Mouse (Mus musculus): Measurements from ENCODE around the gene Tmem50b. TPM values are rescaled to one million over a fixed set of nuclear protein-coding genes. Genes with fewer than 3 reads are reported as not detected.

Tmem50b gene
- polyA plus RNA-seq, 1 experiment from 2014 or later, result 47.7 TPM

DNA sequence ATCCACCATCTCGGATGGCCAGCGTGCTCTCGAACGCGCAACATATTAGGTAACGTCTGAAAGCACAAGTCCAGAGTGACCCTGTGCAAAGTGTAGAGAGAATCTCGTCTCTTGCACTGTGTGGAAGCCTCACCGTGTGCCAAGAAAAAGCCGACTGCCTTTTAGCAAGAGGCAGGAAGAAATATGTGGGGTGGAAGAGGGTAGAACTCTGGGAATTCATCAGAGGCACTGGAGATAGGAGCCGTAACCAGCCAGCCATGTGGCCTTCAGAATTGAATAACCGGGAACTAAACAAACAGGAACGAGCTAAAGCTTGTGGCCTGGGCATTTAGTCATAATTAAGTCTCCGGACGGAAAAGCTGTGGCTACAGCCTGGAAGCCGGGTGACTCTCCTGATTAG is 40.9 kb downstream of the Tmem50b start:
- Histone ChIP-seq H3K4me2 (replicated peaks; ENCODE audit: low read depth, low read length) (no peak overlapping the region; the same call in 1 of the 2 replicates), H3K4me3 (ENCODE audit: low read length) (no peak overlapping the region), H3K4me1 (ENCODE audit: insufficient read depth, low read length) (peaks cover 40% of the 10 kb centered on the region), H3K9ac (replicated peaks; ENCODE audit: low read length) (no peak overlapping the region), H3K36me3 (ENCODE audit: insufficient read depth, low read length) (peaks cover 30% of the 10 kb centered on the region), H3K9me3 (ENCODE audit: low read length) (no peaks in the 10 kb centered on the region), H3K27me3 (ENCODE audit: insufficient read depth, low read length) (no peaks in the 10 kb centered on the region), H3K27ac (ENCODE audit: low read length) (peak overlapping the region; percentile 79)
- ATAC-seq (ENCODE audit: low FRiP score, low TSS enrichment), result no peak; the same call in 1 of the 2 replicates
- WGBS, result 22% methylated on average over 15 of the region's 15 CpGs

DNA sequence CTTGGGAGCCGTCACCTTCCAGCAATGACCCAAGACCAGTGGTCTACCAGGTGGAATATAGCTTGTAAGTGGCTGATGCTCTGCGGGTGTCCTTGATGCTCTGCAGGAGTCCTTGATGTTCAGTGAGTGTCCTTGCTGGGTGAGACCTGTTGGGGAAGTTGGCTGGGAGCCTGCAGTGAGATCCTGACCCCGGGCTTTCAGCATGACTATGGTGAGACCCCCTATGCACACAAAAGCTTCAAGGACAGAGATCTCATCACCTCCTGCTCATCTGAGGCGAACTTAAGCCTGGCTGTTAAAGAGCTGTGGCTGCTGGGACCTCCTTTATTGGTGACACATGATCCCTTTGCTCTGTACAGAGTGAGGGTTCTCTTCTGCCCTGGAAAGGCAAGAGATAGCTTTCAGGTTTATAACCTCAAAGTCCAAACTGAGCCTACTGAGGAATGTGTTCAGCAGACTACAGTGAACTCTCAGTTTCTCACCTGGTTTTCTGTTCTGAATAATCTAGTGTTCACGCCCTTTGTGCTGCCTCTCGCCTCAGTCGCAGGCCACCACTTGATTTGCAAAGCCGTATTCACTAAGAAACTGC is 42.5 kb downstream of the Tmem50b start:
- Histone ChIP-seq H3K27ac (ENCODE audit: low read length) (no peak overlapping the region), H3K9me3 (ENCODE audit: low read length) (no peaks in the 10 kb centered on the region), H3K4me1 (ENCODE audit: insufficient read depth, low read length) (peaks cover 41% of the 10 kb centered on the region), H3K4me3 (ENCODE audit: low read length) (no peak overlapping the region), H3K36me3 (ENCODE audit: insufficient read depth, low read length) (peaks cover 22% of the 10 kb centered on the region), H3K27me3 (ENCODE audit: insufficient read depth, low read length) (no peaks in the 10 kb centered on the region), H3K9ac (replicated peaks; ENCODE audit: low read length) (no peak overlapping the region), H3K4me2 (replicated peaks; ENCODE audit: low read depth, low read length) (no peak overlapping the region)
- ATAC-seq (ENCODE audit: low FRiP score, low TSS enrichment), result no peak
- WGBS, result 78% methylated on average over 8 of the region's 8 CpGs

DNA sequence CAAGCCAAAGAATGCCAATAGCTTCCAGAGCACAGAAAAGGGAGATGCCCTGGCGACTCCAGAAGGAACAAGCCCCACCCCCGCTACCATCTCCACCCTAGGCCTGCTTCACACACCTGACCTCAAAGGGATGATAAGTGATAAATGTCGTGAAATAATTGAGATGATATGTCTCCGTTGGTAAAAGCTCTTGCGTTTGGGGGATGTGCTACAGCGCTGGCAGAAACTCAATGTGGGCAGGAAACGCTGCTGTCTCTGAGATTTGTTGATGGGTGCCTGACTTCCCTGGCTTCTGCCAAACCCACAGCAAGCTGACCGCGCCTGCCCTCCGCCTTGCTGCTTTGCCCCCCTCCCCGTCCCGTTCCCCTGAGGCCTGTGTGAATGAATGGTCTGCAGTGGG is 44.0 kb downstream of the Tmem50b start:
- WGBS, result 36% methylated on average over 12 of the region's 12 CpGs
- H3K9ac ChIP-seq (replicated peaks; ENCODE audit: low read length), result 0 out of 2 replicates have a peak overlapping the region, but pooled peaks have one; percentile 15
- peaks cover 13% of the 10 kb centered on the region for H3K36me3 ChIP-seq (ENCODE audit: insufficient read depth, low read length)
- H3K9me3 ChIP-seq (ENCODE audit: low read length), result no peaks in the 10 kb centered on the region
- H3K27me3 ChIP-seq (ENCODE audit: insufficient read depth, low read length), result no peaks in the 10 kb centered on the region
- H3K27ac ChIP-seq (ENCODE audit: low read length), result 0 out of 2 replicates have a peak overlapping the region, but pooled peaks have one; percentile 3
- H3K4me1 ChIP-seq (ENCODE audit: insufficient read depth, low read length), result peaks cover 56% of the 10 kb centered on the region
- no peak for ATAC-seq (ENCODE audit: low FRiP score, low TSS enrichment)
- H3K4me2 ChIP-seq (replicated peaks; ENCODE audit: low read depth, low read length), result peak overlapping the region; percentile 27
- no peak overlapping the region for H3K4me3 ChIP-seq (ENCODE audit: low read length)

DNA sequence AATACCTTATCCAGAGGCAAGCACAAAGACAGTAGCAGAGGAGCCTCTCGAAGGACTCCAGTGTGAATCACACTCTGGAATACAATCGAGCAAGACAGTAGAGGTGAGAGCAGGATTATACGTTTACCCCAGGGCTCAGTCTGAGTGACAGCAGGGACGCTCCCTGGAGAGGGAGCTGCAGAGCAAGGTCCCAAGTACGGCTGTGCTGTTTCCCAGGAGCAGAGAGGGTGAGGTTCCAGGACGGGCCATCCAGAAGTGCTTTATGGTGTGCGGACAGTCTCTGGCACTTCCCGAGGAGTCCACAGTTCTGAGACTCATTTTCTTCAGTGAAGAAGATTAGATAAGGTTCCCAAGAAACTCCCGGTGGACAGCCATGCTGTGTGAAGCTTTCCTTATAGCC is 45.5 kb downstream of the Tmem50b start:
- no peak overlapping the region for H3K27ac ChIP-seq (ENCODE audit: low read length)
- H3K9me3 ChIP-seq (ENCODE audit: low read length), result no peaks in the 10 kb centered on the region
- H3K36me3 ChIP-seq (ENCODE audit: insufficient read depth, low read length), result peaks cover 4% of the 10 kb centered on the region; the same call in 1 of the 2 replicates
- H3K27me3 ChIP-seq (ENCODE audit: insufficient read depth, low read length), result no peaks in the 10 kb centered on the region
- H3K9ac ChIP-seq (replicated peaks; ENCODE audit: low read length), result no peak overlapping the region
- H3K4me2 ChIP-seq (replicated peaks; ENCODE audit: low read depth, low read length), result no peak overlapping the region
- H3K4me1 ChIP-seq (ENCODE audit: insufficient read depth, low read length), result peaks cover 57% of the 10 kb centered on the region
- WGBS, result 59% methylated on average over 9 of the region's 9 CpGs
- no peak for ATAC-seq (ENCODE audit: low FRiP score, low TSS enrichment)
- no peak overlapping the region for H3K4me3 ChIP-seq (ENCODE audit: low read length)

DNA sequence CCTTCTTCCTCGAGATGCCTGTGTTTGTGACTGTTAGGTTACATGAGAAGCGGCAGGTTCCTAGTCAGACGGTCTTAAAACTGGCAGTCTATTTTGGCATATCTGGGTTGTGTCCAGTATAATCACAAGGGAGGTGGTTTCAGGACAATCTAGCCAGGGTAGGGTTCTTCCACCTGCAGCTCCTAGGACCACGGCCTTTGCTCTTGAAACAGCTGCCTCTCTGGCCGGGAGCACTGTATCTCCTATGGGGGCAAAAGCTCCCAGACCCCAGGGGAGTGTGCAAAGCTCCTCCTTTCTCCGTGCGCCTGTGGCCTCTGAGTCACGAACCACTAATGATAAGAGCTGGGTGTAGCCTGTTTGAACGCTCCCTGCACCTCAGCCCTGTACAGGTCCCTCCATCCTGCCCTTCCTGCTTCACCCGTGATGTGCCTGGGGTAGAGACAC is 46.5 kb downstream of the Tmem50b start:
- Histone ChIP-seq H3K27me3 (ENCODE audit: insufficient read depth, low read length) (no peaks in the 10 kb centered on the region), H3K9me3 (ENCODE audit: low read length) (no peaks in the 10 kb centered on the region), H3K4me3 (ENCODE audit: low read length) (no peak overlapping the region), H3K9ac (replicated peaks; ENCODE audit: low read length) (no peak overlapping the region), H3K27ac (ENCODE audit: low read length) (no peak overlapping the region), H3K36me3 (ENCODE audit: insufficient read depth, low read length) (peaks cover 4% of the 10 kb centered on the region; the same call in 1 of the 2 replicates), H3K4me2 (replicated peaks; ENCODE audit: low read depth, low read length) (no peak overlapping the region), H3K4me1 (ENCODE audit: insufficient read depth, low read length) (peaks cover 52% of the 10 kb centered on the region)
- ATAC-seq (ENCODE audit: low FRiP score, low TSS enrichment), result no peak
- 62% methylated on average over 10 of the region's 10 CpGs for WGBS

DNA sequence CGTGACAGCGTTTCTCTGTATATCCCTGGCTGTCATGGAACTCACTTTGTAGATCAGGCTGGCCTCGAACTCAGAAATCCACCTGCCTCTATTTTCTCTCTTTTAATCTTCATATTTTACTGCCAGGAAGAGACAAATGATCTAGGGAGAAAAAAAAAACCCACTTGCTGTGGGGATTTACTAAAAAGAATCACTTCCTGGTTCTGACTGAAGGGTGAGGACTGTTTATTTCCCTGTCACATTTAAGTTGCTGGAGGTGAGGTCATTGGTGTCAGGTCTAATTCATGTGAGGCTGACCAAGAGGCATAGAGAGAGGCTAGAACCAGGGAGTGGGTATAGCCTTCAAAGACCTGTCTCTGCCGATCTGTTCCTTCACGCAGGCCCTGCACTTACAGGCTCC is 48.0 kb downstream of the Tmem50b start:
- Histone ChIP-seq H3K4me2 (replicated peaks; ENCODE audit: low read depth, low read length) (no peak overlapping the region), H3K4me1 (ENCODE audit: insufficient read depth, low read length) (peaks cover 57% of the 10 kb centered on the region), H3K27ac (ENCODE audit: low read length) (no peak overlapping the region), H3K27me3 (ENCODE audit: insufficient read depth, low read length) (no peaks in the 10 kb centered on the region), H3K9ac (replicated peaks; ENCODE audit: low read length) (no peak overlapping the region), H3K36me3 (ENCODE audit: insufficient read depth, low read length) (no peaks in the 10 kb centered on the region), H3K4me3 (ENCODE audit: low read length) (no peak overlapping the region), H3K9me3 (ENCODE audit: low read length) (no peaks in the 10 kb centered on the region)
- 54% methylated on average over 5 of the region's 5 CpGs for WGBS
- no peak for ATAC-seq (ENCODE audit: low FRiP score, low TSS enrichment)

DNA sequence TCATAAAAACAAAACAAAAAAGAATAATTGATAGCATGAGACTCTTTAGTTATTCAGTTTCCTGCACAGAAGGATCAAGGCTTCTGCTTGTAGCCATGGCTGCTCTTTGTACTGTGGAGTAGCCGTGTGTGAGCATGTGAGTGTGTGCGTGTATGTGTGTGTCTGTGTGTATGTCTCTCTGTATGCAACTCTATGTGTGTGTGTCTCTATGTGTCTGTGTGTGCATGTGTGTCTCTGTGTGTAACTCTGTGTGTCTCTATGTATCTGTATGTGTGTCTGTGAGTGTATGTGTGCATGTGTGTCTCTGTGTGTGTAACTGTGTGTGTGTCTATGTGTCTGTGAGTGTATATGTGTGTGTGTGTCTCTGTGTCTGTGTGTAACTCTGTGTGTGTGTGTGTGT is 48.6 kb downstream of the Tmem50b start:
- H3K27ac ChIP-seq (ENCODE audit: low read length), result no peak overlapping the region
- ATAC-seq (ENCODE audit: low FRiP score, low TSS enrichment), result no peak
- no peaks in the 10 kb centered on the region for H3K36me3 ChIP-seq (ENCODE audit: insufficient read depth, low read length)
- H3K4me2 ChIP-seq (replicated peaks; ENCODE audit: low read depth, low read length), result peak overlapping the region; percentile 79
- H3K9ac ChIP-seq (replicated peaks; ENCODE audit: low read length), result no peak overlapping the region
- peak overlapping the region; percentile 28 for H3K4me3 ChIP-seq (ENCODE audit: low read length)
- WGBS, result 69% methylated on average over 2 of the region's 2 CpGs
- no peaks in the 10 kb centered on the region for H3K27me3 ChIP-seq (ENCODE audit: insufficient read depth, low read length)
- H3K4me1 ChIP-seq (ENCODE audit: insufficient read depth, low read length), result peaks cover 51% of the 10 kb centered on the region
- H3K9me3 ChIP-seq (ENCODE audit: low read length), result no peaks in the 10 kb centered on the region

DNA sequence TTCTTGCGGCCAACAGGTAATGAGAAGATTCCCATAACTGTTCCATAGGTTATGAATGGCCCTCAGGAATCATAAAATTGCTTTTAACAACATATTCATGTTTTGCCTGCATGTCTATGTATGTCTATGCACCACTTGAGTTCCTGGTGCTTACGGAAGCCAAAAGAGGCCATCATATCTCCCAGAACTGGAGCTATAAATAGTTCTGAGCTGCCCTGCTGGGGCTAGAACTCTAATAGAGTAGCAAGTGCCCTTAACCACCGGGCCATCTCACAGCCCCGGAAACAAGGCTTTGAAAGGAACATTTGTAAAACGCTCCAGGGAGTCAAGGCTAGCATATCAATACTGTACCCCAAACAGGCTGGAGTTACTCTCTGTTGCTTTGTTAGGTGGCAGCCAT is 49.0 kb downstream of the Tmem50b start:
- Histone ChIP-seq H3K27me3 (ENCODE audit: insufficient read depth, low read length) (no peaks in the 10 kb centered on the region), H3K36me3 (ENCODE audit: insufficient read depth, low read length) (no peaks in the 10 kb centered on the region), H3K4me2 (replicated peaks; ENCODE audit: low read depth, low read length) (peak overlapping the region; percentile 79), H3K4me3 (ENCODE audit: low read length) (peak overlapping the region; percentile 28), H3K27ac (ENCODE audit: low read length) (no peak overlapping the region), H3K9me3 (ENCODE audit: low read length) (no peaks in the 10 kb centered on the region), H3K4me1 (ENCODE audit: insufficient read depth, low read length) (peaks cover 47% of the 10 kb centered on the region), H3K9ac (replicated peaks; ENCODE audit: low read length) (no peak overlapping the region)
- WGBS, result 33% methylated on average over 5 of the region's 5 CpGs
- no peak for ATAC-seq (ENCODE audit: low FRiP score, low TSS enrichment)

DNA sequence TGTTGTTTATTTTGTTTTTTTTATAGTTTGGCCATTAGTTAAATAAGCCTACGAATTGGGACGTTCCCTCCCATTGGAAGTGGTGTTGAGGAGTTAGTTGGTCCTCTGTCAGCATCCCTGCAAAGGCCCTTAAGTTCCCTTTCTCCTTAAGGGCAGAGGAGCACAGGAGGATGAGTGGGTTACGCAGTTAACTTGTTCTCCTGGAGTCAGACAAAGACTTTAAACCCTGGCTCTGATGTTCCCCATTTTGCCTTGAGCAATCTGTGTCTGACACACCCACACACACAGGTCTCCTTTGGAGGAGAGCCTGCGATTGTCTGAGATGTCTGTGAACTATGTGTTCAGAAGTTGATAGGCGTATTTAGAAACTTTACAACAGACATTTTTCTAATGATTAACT is 49.6 kb downstream of the Tmem50b start:
- Histone ChIP-seq H3K27ac (ENCODE audit: low read length) (no peak overlapping the region), H3K4me3 (ENCODE audit: low read length) (peak overlapping the region; percentile 81), H3K27me3 (ENCODE audit: insufficient read depth, low read length) (no peaks in the 10 kb centered on the region), H3K4me1 (ENCODE audit: insufficient read depth, low read length) (peaks cover 41% of the 10 kb centered on the region), H3K4me2 (replicated peaks; ENCODE audit: low read depth, low read length) (peak overlapping the region; percentile 79), H3K9ac (replicated peaks; ENCODE audit: low read length) (peak overlapping the region; percentile 94), H3K36me3 (ENCODE audit: insufficient read depth, low read length) (no peaks in the 10 kb centered on the region), H3K9me3 (ENCODE audit: low read length) (no peaks in the 10 kb centered on the region)
- ATAC-seq (ENCODE audit: low FRiP score, low TSS enrichment), result no peak
- 27% methylated on average over 5 of the region's 5 CpGs for WGBS

DNA sequence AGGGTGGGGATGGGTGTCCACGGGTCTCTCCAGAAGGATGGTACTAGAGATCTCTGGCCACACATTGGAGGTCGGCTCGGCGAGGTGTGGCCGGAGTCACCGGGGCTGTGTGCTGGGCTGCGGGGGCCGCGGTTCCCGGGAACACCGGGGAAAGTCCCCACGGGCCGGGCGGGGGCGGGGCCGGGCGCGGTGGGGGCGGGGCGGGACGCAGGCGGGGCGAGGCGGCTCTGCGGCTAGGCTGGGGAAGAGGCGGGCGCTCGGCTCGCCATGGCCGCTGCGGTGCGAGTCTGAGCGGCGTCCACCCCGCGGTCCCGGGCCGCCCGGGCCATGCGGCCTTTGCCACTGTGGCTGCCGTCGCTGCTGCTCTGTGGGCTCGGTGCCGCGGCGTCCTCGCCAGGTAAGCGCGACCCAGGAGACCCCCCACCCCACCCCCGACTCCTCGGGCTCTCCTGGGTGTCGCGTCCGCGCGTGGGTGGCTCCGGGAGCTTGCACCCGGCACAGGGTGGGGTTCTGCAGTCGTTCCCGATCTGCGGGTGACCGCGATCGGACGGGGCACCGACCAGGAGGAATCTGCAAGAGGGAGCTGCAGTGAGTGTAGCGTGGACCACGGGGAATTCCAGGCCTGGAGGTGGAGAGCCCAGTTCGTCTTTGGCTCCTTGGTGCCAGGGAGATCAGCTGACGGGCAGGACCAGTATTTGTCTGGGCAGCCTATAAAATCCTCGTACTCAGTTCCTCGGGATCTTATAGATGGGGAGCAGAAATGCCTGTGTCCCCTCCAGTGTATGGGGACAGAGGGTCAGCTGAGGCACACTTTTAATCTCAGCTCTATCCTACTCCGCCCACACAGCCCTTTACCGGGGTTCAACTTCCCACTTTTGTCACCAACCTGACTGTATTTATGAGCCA is 50.5 kb downstream of the Tmem50b start, which contains the start of gene Ifngr2:
TSS of gene Ifngr2 (plus strand) at position 237 of the 906 bp plus-strand sequence.
- peak; percentile 89 for ATAC-seq (ENCODE audit: low FRiP score, low TSS enrichment)
- peaks cover 39% of the 10 kb centered on the region for H3K4me1 ChIP-seq (ENCODE audit: insufficient read depth, low read length)
- peak within 1 kb of the TSS; percentile 94 for H3K9ac ChIP-seq (replicated peaks; ENCODE audit: low read length)

More for the DNA sequence above, 50.5 kb downstream of the Tmem50b start, which contains the start of gene Ifngr2:
- Histone ChIP-seq H3K36me3 (ENCODE audit: insufficient read depth, low read length) (no peaks in the 10 kb centered on the region), H3K4me3 (ENCODE audit: low read length) (peak within 1 kb of the TSS; percentile 81), H3K4me2 (replicated peaks; ENCODE audit: low read depth, low read length) (peak within 1 kb of the TSS; percentile 79), H3K27me3 (ENCODE audit: insufficient read depth, low read length) (no peaks in the 10 kb centered on the region), H3K27ac (ENCODE audit: low read length) (peak within 1 kb of the TSS; percentile 27), H3K9me3 (ENCODE audit: low read length) (no peaks in the 10 kb centered on the region)
- under 1% methylated on average over 42 of the region's 74 CpGs for WGBS
